Mouse (Mus musculus): ENCODE data around the gene Eml5. TPM values are rescaled to one million over a fixed set of nuclear protein-coding genes. Genes with fewer than 3 reads are reported as not detected.

Eml5 gene
- polyA plus RNA-seq, 1 experiment = 1.8 TPM

DNA sequence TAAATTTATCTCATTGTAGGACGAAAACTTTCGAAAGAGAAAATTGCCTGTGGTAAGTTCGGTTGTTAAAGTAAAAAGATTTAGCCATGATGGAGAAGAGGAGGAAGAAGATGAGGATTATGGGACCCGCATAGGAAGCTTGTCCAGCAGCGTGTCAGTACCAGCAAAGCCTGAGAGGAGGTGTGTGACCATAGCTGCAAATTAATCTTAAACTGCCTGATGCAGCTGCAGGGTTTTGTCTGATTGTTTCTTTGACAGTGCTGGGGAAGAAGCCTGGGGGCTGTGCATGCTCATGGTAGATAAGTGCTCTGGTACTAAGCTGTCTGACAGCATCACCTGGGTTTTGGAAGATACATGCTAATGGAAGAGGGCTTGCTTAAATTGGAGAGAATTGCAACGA is 141.6 kb downstream of the Eml5 start:
- peaks cover 10% of the 10 kb centered on the region for H3K79me3 ChIP-seq (ENCODE audit: low read depth)
- H3ac ChIP-seq (ENCODE audit: control insufficient read depth, insufficient read length, low read depth) = no peak overlapping the region
- H3K36me3 ChIP-seq (ENCODE audit: control insufficient read depth, insufficient read depth) = peaks cover 96% of the 10 kb centered on the region
- H3K4me3 ChIP-seq (ENCODE audit: insufficient read depth, poor library complexity, severe bottlenecking) = no peak overlapping the region
- TF ChIP-seq USF1 (IDR thresholded peaks at IDR 0.05; ENCODE audit: low read depth) (no peak), CTCF (IDR thresholded peaks at IDR 0.05; ENCODE audit: control insufficient read depth, insufficient read depth, insufficient read length) (no peak), MAX (IDR thresholded peaks at IDR 0.05) (no peak), MYOD1 (IDR thresholded peaks at IDR 0.05; ENCODE audit: control insufficient read depth, insufficient read length, low read depth) (no peak), FOSL1 (IDR thresholded peaks at IDR 0.05; ENCODE audit: insufficient read depth, low read length, poor library complexity, severe bottlenecking) (no peak), CEBPB (IDR thresholded peaks at IDR 0.05; ENCODE audit: low read depth) (no peak), MYOG (IDR thresholded peaks at IDR 0.05; ENCODE audit: control insufficient read depth, extremely low read depth, insufficient read length) (no peak)
- no peaks in the 10 kb centered on the region for H3K27me3 ChIP-seq (ENCODE audit: control insufficient read depth, insufficient read depth, insufficient read length)
- peaks cover 22% of the 10 kb centered on the region for H3K79me2 ChIP-seq (ENCODE audit: control insufficient read depth, insufficient read depth)

DNA sequence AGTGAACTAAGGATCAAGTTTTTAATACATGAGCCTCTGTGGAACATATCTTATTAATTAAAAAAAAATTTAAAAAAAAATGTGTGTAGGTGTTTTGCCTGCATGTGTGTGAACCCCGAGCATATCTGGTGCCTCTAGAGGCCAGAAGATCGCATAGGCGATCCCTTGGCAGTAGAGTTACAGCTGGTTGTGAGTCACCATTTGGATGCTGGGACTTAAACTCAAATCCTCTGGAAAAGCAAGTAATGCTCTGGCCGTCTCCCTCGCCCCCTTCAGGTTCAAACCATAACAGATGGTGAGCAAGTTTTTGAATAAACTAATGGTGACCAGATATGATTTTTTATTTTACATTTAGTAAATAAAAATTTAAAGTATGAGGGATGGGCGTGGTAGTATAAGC is 143.6 kb downstream of the Eml5 start:
- Histone ChIP-seq H3K4me3 (ENCODE audit: insufficient read depth, poor library complexity, severe bottlenecking) (no peak overlapping the region), H3K36me3 (ENCODE audit: control insufficient read depth, insufficient read depth) (peaks cover 94% of the 10 kb centered on the region), H3K27me3 (ENCODE audit: control insufficient read depth, insufficient read depth, insufficient read length) (no peaks in the 10 kb centered on the region), H3ac (ENCODE audit: control insufficient read depth, insufficient read length, low read depth) (no peak overlapping the region), H3K79me2 (ENCODE audit: control insufficient read depth, insufficient read depth) (peaks cover 42% of the 10 kb centered on the region), H3K79me3 (ENCODE audit: low read depth) (peaks cover 26% of the 10 kb centered on the region)
- no peak for TF ChIP-seq CTCF (IDR thresholded peaks at IDR 0.05; ENCODE audit: control insufficient read depth, insufficient read depth, insufficient read length)
- no peak for TF ChIP-seq CEBPB (IDR thresholded peaks at IDR 0.05; ENCODE audit: low read depth)
- no peak for TF ChIP-seq MYOG (IDR thresholded peaks at IDR 0.05; ENCODE audit: control insufficient read depth, extremely low read depth, insufficient read length)
- TF ChIP-seq MYOD1 (IDR thresholded peaks at IDR 0.05; ENCODE audit: control insufficient read depth, insufficient read length, low read depth) = no peak
- TF ChIP-seq FOSL1 (IDR thresholded peaks at IDR 0.05; ENCODE audit: insufficient read depth, low read length, poor library complexity, severe bottlenecking) = no peak
- TF ChIP-seq USF1 (IDR thresholded peaks at IDR 0.05; ENCODE audit: low read depth) = no peak
- no peak for TF ChIP-seq MAX (IDR thresholded peaks at IDR 0.05)

DNA sequence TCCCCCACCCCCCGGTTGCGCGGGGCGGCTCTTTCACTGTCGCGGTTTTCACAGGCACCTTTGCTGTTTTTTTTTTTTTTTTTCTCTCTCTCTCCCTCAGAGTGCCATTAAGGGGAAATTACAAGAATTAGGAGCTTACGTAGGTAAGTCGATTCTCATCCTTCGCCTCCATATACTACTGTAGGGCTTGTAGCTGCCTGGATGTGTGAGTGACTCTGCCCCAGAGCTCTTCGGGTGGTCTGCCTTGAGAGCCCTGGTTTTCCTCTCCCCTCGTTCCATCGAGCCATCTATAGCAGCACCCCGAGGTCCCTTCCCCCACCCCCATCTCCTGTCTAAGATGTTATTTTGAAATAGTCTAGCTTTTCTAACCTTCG is 153.9 kb downstream of the Eml5 start:
- no peak for TF ChIP-seq USF1 (IDR thresholded peaks at IDR 0.05; ENCODE audit: low read depth)
- TF ChIP-seq MYOD1 (IDR thresholded peaks at IDR 0.05; ENCODE audit: control insufficient read depth, insufficient read length, low read depth) = no peak
- no peak for TF ChIP-seq MYOG (IDR thresholded peaks at IDR 0.05; ENCODE audit: control insufficient read depth, extremely low read depth, insufficient read length)
- no peak for TF ChIP-seq CEBPB (IDR thresholded peaks at IDR 0.05; ENCODE audit: low read depth)
- no peak for TF ChIP-seq FOSL1 (IDR thresholded peaks at IDR 0.05; ENCODE audit: insufficient read depth, low read length, poor library complexity, severe bottlenecking)
- no peak for TF ChIP-seq CTCF (IDR thresholded peaks at IDR 0.05; ENCODE audit: control insufficient read depth, insufficient read depth, insufficient read length)
- TF ChIP-seq MAX (IDR thresholded peaks at IDR 0.05) = no peak
- Histone ChIP-seq H3K4me3 (ENCODE audit: insufficient read depth, poor library complexity, severe bottlenecking) (peak overlapping the region; percentile 60), H3K36me3 (ENCODE audit: control insufficient read depth, insufficient read depth) (peaks cover 12% of the 10 kb centered on the region), H3K79me2 (ENCODE audit: control insufficient read depth, insufficient read depth) (peaks cover 54% of the 10 kb centered on the region), H3K27me3 (ENCODE audit: control insufficient read depth, insufficient read depth, insufficient read length) (no peaks in the 10 kb centered on the region), H3K79me3 (ENCODE audit: low read depth) (peaks cover 50% of the 10 kb centered on the region), H3ac (ENCODE audit: control insufficient read depth, insufficient read length, low read depth) (peak overlapping the region; percentile 77)

DNA sequence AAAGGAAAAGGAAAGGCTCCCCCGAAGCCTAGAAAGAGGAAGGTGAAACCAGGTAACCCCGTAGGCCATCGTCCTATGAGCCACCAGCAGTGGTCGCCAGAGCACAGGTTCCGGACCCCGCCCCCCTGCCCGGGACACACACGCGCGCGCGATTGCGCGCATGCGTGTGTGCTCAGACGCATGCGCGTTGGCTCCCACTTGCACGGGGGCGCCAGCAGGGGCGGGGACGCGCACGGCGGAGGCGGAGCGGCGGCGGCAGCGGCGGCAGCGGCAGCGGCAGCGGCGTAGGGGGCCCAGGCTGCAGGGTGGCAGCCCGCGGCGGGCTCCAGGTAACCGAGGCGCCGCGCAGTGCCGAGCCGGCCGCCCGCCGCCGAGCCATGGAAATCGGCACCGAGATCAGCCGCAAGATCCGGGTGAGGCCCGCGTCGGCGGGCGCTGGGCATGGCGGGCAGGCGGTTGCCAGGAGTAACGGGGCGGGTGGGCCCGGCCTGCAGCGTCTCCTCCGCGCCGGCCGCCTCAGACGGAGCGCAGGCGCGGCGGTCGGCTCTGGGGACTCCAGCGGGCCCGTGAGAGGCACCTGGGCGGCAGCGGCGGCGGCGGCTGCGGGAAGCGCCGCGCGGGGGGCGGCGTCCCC is 154.4 kb downstream of the Eml5 start, which contains the start of gene Zc3h14:
Gene Zc3h14 (plus strand): TSS at position 219 of the 634 bp plus-strand sequence.
- TF ChIP-seq CEBPB (IDR thresholded peaks at IDR 0.05; ENCODE audit: low read depth) = no peak
- TF ChIP-seq MYOD1 (IDR thresholded peaks at IDR 0.05; ENCODE audit: control insufficient read depth, insufficient read length, low read depth) = no peak
- TF ChIP-seq CTCF (IDR thresholded peaks at IDR 0.05; ENCODE audit: control insufficient read depth, insufficient read depth, insufficient read length) = peak; percentile 76
- no peak for TF ChIP-seq USF1 (IDR thresholded peaks at IDR 0.05; ENCODE audit: low read depth)
- TF ChIP-seq MYOG (IDR thresholded peaks at IDR 0.05; ENCODE audit: control insufficient read depth, extremely low read depth, insufficient read length) = no peak
- peak within 1 kb of the TSS; percentile 60 for H3K4me3 ChIP-seq (ENCODE audit: insufficient read depth, poor library complexity, severe bottlenecking)
- H3K79me3 ChIP-seq (ENCODE audit: low read depth) = peaks cover 46% of the 10 kb centered on the region

DNA sequence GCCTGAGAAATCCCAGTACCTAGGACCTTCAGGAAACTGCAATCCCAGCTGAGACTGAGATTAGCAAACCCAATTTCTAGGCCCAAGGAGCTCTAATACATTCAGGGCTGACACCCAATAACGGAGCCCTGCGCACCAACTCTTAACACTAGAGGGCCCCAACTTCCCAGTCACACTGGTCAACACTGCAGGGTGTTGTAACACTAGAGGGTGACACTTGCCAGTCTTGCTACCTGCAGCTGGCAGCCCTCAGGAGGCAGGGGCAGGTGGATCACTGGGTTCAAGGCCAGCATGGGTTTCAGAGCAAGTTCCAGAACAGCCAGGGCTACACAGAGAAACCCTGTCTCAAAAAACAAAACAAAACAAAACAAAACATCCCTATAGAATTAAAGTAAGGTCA is 155.2 kb downstream of the Eml5 start:
- peaks cover 39% of the 10 kb centered on the region for H3K79me3 ChIP-seq (ENCODE audit: low read depth)
- H3ac ChIP-seq (ENCODE audit: control insufficient read depth, insufficient read length, low read depth) = no peak overlapping the region
- peaks cover 42% of the 10 kb centered on the region for H3K79me2 ChIP-seq (ENCODE audit: control insufficient read depth, insufficient read depth)
- H3K27me3 ChIP-seq (ENCODE audit: control insufficient read depth, insufficient read depth, insufficient read length) = no peaks in the 10 kb centered on the region
- TF ChIP-seq MAX (IDR thresholded peaks at IDR 0.05) (no peak), CTCF (IDR thresholded peaks at IDR 0.05; ENCODE audit: control insufficient read depth, insufficient read depth, insufficient read length) (peak; percentile 85)
- H3K36me3 ChIP-seq (ENCODE audit: control insufficient read depth, insufficient read depth) = peaks cover 8% of the 10 kb centered on the region
- no peak overlapping the region for H3K4me3 ChIP-seq (ENCODE audit: insufficient read depth, poor library complexity, severe bottlenecking)

More for the DNA sequence above, 154.4 kb downstream of the Eml5 start, which contains the start of gene Zc3h14:
- peaks cover 12% of the 10 kb centered on the region for H3K36me3 ChIP-seq (ENCODE audit: control insufficient read depth, insufficient read depth)
- peaks cover 49% of the 10 kb centered on the region for H3K79me2 ChIP-seq (ENCODE audit: control insufficient read depth, insufficient read depth)
- H3K27me3 ChIP-seq (ENCODE audit: control insufficient read depth, insufficient read depth, insufficient read length) = no peaks in the 10 kb centered on the region
- peak within 1 kb of the TSS; percentile 77 for H3ac ChIP-seq (ENCODE audit: control insufficient read depth, insufficient read length, low read depth)

DNA sequence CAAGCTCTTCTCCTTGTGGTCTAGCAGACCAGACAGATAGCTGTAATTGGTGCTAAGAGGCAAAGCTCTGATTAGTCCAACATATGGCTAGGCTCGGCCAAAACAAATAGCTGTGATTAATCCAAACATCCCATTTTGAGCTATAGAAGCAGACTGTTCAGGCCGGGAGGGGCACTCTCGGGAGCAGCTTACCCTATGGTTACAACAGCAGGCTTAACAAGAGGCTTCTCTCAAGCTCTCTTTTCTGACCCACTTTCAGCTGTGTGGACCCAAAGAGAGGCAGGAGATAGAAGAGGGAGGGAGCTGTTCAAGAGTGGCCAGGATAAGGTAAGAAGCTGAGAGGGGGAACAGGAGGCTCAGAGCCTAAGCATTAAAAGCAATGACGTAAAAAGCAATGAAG is 155.7 kb downstream of the Eml5 start:
- Histone ChIP-seq H3K4me3 (ENCODE audit: insufficient read depth, poor library complexity, severe bottlenecking) (no peak overlapping the region), H3K36me3 (ENCODE audit: control insufficient read depth, insufficient read depth) (peaks cover 8% of the 10 kb centered on the region)

More for the DNA sequence above, 155.7 kb downstream of the Eml5 start:
- TF ChIP-seq CEBPB (IDR thresholded peaks at IDR 0.05; ENCODE audit: low read depth) (no peak), USF1 (IDR thresholded peaks at IDR 0.05; ENCODE audit: low read depth) (no peak), CTCF (IDR thresholded peaks at IDR 0.05; ENCODE audit: control insufficient read depth, insufficient read depth, insufficient read length) (no peak), FOSL1 (IDR thresholded peaks at IDR 0.05; ENCODE audit: insufficient read depth, low read length, poor library complexity, severe bottlenecking) (no peak), MYOD1 (IDR thresholded peaks at IDR 0.05; ENCODE audit: control insufficient read depth, insufficient read length, low read depth) (no peak), MYOG (IDR thresholded peaks at IDR 0.05; ENCODE audit: control insufficient read depth, extremely low read depth, insufficient read length) (no peak), MAX (IDR thresholded peaks at IDR 0.05) (no peak)
- Histone ChIP-seq H3ac (ENCODE audit: control insufficient read depth, insufficient read length, low read depth) (no peak overlapping the region), H3K79me3 (ENCODE audit: low read depth) (peaks cover 34% of the 10 kb centered on the region), H3K79me2 (ENCODE audit: control insufficient read depth, insufficient read depth) (peaks cover 37% of the 10 kb centered on the region), H3K27me3 (ENCODE audit: control insufficient read depth, insufficient read depth, insufficient read length) (no peaks in the 10 kb centered on the region)
